Mouse (Mus musculus): ENCODE results near the gene Dpp8. TPM values are rescaled to one million over a fixed set of nuclear protein-coding genes. Genes with fewer than 3 reads are reported as not detected.
A peak's percentile ranks its signal among the peaks of the same experiment; 100 is the strongest.
"Not testable (repeated sequence)": the region's sequence is repeated elsewhere in the genome, so short reads cannot be mapped to it uniquely, and the experiment has no call there.

Gene Dpp8
- total RNA-seq, 2 experiments from 2014 or later, result 102 to 112 TPM

DNA sequence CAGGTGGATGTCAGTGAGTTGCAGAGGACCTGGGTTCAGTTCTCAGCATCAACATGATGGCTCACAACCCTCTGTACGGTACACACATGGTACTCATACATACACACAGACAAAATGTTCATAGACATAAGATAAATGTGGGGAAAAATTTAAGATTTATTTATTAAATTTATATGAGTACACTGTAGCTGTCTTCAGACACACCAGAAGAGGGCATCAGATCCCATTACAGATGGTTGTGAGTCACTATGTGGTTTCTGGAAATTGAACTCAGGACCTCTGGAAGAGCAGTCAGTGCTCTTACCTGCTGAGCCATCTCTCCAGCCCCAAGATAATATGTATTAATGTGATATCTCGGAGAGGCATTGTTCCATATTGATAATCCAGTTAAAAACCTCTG lies 47.9 kb downstream of the Dpp8 start:
- intact Hi-C loops (cut with DNase I; ENCODE audit: low total_unique reads); DNase-seq: not testable (repeated sequence)

DNA sequence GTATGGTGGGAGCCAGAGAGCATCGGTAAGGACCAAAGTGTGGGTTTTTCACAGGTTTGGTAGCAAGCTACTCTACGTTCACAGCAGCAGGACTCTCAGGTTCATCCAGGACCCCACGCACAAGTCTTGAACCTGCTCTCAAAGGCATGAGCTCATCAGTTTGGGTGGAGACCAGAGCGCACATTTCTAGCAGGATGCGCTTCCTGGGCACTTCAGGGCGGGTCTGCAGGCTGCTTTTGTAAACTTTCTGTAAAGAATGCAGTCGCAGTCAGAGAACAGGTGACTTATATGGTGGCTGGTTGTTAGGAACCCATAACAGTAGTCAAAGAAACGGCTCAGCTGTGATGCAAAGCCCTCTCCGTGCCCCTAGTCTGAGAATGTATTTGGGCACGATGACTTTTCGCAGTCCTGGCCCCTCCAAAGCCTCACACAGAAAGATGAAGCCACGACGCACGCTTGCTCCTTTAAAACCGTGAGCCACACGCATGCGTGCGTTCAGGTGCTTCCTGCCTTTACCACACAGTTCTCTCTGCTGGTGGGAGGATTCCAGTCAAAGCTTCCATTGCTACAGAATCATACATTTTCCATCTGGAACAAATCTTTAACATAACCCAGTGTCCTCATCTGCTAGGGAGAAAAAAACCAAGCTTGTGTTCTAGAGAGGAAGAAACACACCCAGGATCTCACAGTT lies 51.0 kb downstream of the Dpp8 start:
- intact Hi-C loops (cut with DNase I; ENCODE audit: low total_unique reads), result no loop called here
- no peak for DNase-seq

DNA sequence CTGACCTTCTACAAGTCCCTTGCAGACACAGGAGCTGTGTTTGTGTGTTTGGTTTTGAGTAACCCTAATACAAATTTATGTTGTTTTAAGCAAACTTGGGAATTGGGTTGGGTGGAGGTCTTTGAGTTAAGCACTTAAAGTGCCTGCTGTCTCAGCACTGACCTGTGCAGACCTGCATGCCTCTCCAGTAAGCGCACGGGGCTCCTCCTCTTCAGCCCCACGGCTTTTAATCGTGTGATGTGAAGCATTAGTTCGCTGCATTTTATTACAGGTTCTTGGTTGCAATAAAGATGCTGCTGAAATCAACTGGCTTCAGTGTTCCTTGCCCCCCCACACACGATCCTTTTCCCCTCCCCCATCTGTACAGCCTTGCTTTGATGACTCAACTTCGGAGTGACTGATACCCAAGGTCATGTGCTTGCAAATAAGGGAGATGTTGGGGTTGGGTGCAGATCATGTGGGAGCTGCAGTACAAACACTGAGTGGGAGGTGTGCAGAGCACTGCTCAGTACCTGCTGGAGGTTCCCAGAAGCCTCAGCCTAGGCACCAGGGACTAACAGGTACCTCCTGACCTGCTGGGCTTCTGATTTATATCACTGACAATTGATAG lies 52.1 kb downstream of the Dpp8 start:
- intact Hi-C loops (cut with DNase I; ENCODE audit: low total_unique reads), result no loop called here
- DNase-seq, result no peak

DNA sequence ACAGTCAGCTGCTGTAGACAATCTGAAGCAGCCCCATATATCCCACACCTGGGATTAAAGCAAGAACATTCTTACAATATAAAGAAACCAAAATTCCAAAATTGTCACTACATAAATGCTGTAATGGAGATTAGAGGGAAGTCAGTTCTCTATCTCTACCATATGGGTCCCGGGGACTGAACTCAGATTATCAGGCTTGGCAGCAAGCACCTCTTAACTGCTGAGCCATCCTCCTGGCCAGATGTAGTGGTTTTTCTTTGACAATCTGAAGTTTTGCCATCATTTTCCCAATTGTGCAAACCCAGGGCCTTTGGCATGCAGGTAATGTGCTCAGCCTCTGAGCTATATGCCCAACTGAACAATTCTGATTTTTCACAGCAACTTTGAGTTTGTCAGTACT lies 53.1 kb downstream of the Dpp8 start:
- intact Hi-C loops (cut with DNase I; ENCODE audit: low total_unique reads), result no loop called here

DNA sequence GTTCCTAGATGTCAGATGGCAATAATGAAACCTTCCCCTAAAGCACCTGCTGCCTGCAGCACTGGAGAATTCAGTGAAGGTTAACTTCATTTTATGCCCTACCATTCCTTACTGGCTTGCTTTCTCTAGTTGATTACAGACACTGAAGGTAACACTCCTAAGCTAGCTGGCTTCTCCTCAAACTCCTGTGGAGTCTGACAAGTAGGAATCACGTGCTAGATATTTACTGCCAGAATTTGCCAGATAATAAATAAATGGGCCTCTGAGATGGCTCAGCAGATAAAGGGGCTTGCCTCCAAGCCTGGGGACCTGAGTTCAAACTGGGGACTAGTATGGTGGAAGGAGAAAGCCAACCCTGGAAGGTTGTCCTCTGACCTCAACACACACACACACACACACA lies 54.6 kb downstream of the Dpp8 start:
- DNase-seq, result no peak
- intact Hi-C loops (cut with DNase I; ENCODE audit: low total_unique reads), result no loop called here

More for the DNA sequence above, 53.1 kb downstream of the Dpp8 start:
- DNase-seq, result no peak

DNA sequence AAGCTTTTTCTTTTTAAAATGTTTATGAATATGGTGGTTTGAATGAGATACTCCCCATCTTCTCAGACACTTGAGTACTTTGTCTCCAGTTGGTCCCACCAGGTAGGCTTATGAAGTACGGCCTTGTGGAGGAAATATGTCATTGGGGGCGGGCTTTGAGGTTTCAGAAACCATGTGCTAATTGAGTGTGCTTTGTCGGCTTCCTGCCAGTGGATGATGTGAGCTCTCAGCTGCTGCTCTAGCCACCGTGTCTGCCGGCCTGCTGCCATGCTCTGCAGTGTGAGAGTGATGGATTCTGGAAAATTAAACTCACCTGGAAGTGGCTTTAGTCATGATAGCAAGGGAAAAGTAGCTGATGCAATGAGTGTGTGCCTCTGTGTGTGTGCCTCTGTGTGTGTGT lies 55.3 kb downstream of the Dpp8 start:
- DNase-seq, result peak; percentile 48
- intact Hi-C loops (cut with DNase I; ENCODE audit: low total_unique reads), result no loop called here

DNA sequence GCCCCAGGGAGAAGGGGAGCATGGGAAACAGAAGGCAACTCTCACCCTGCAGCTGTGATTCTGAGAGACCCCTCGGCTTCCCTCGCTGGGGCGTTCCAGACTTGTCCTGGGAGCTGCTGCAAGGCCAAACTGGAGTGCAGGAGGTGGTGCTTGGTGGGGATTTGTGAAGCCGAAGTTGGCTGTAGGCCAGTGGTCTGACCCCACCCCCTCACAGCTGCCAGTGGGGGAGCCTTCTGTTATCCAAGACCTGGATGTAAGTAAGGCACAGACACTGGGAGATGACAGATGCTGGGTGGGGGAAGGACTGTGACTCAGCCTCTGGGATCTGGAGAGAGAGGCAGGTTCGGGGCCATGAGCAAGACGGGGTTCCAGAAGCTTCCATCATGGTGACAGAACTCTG lies 62.0 kb downstream of the Dpp8 start:
- intact Hi-C loops (cut with DNase I; ENCODE audit: low total_unique reads), result no loop called here

DNA sequence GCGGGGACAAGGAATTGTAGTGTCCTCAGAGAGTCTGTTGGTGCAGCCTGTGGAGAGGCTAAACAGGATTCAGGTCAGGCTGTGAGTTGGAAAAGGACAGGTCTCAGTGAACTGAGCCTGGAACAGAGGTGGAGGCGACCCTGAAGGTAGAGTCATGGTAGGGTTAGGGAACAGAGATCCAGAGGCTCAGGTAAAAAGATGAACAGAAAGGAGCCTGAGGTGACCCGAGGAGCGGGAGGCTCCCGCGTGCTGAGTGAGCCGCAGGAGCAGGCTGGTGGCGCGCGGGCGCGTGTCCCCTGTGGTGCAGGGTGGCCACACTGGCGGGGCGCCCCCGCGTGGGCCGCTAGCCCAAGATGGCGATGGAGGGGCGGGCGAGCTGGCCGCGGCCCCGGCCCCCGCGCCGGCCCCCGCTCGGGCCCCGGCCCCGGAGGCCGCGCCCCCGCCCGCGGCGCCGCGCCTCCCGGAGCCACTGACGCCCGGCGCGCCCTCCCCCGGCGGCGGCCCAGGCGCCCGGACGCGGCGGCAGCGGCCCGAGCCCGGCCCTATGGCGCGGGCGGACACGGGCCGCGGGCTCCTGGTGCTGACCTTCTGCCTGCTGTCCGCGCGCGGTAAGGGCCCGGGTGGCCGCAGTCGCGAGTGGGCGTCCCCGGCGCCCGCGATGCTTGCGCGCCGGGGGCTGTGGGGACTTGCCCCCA lies 68.9 kb downstream of the Dpp8 start, which contains the start of gene Igdcc4:
Gene Igdcc4, plus strand, starts transcription at position 496 of the 695 bp plus-strand sequence.
- intact Hi-C loops (cut with DNase I; ENCODE audit: low total_unique reads), result no loop called here
- peak; percentile 50 for DNase-seq

More for the DNA sequence above, 62.0 kb downstream of the Dpp8 start:
- peak; percentile 89 for DNase-seq

DNA sequence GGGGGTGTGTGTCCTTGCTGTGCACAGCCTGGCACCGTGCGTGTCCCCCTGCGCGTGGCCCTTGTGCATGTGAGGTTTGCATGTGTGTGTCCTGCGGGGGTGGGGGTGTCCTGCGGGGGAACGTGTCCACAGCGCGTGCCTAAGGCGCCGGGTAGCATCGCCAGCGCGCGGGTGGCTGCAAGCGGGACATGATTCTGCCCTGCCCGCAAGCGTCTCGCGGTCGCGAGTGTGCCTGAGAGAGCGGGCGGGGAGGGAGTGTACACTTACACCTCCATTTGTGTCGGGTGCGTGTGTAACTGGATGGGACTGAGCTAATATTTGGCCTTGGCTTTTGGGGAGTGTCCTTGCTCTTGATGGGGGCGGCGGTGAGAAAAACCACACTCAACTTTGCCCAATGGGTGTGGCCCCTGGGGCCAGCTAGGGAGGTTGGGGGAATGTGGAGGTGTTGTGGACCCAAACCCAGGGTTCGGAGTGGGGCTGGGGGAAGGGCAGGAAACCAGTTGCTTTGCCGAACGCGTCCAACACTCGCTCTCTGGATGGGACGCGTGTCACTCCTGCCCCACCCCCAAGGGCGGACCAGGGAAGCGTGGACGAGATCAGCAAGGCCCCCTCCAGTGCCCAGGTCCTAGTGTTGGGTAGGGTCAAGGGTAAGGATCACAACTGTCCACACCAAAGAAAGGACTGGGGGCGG lies 69.6 kb downstream of the Dpp8 start:
- intact Hi-C loops (cut with DNase I; ENCODE audit: low total_unique reads), result no loop called here
- peak; percentile 80 for DNase-seq

DNA sequence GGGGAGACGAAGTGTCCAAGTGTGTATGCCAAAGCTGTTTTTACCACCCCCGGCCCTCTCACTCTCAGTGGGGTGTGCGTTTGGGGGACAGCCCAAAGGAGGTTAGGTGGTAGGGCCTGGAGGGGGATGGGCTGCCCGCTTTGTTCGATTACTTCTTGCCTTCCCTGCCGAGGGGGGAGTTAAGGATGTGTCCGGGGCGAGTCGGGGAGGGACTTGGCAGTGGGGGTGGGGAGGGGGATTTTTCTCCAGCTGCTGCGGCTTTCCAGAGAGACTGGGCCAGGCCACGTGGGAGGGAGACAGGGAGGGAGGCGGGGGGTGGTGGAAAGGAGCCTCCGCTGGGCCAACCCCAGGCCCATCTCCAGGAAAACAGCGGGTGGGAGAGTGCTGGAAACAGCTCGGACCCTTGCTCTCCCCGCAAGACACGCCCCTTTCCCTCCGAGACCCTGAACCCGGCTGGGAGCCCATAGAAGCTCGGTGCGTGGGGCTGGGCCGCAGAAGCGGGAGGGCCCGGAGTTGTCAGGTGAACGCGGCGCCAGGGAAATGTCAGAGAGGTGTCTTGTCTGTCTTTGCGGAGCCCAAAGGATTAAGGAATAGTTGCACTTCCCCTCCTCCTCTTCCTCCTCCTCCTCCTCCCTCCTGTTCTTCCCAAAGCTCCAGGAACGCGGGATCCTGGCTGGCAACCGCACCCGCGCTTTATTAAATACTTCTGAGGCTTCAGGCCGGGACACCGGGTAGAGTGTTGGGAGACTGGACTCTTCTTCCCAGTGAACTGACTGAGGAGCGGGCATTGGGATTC lies 70.4 kb downstream of the Dpp8 start:
- intact Hi-C loops (cut with DNase I; ENCODE audit: low total_unique reads), result no loop called here
- peak; percentile 64 for DNase-seq

DNA sequence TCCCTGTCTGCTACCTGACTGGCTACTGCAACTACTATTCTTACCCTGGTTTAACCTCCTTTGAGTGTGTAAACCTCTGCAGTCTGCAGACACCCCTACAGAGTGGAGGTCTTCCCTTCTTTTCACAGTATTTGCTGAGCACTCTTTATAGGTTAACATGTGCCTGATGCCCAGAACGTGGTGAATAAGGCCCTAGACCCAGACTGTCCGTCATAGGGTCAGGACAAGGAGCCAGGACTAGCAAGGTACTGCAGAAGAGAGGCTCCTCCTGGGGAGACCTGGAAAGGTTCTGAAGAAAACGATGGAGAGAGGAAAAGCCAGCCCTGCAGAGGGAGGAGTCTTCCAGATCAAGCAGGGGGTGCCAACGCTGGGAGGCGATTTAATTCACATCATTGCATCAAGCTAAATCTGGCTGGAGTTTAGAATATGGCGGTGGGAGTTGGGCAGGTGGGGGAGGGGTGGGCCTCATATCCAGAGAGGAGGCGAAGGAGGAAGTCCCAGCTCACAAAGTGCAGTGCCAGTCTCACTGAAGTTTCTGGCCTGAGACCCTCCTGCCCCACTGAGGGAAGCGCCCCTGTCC lies 71.0 kb downstream of the Dpp8 start:
- no peak for DNase-seq
- intact Hi-C loops (cut with DNase I; ENCODE audit: low total_unique reads), result no loop called here

DNA sequence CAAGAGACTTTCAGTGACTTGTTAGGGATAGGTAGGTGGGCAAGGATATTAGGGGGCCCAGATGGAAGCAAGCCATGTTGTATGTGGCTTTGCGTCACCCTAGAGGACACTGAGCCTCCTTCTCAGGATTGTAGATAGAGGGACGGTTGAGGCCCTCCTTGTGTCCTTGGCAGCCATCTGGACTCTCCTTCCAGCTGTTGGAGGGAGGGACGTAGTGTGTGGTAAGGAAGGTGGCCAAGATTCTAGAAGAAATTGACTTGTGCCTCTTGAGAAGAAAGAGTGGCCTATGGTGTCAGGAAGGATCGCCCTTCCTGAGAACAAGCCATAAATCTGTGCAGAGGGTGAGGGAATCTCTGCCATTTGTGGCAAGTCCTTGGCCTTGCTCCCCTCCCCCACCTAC lies 74.6 kb downstream of the Dpp8 start:
- intact Hi-C loops (cut with DNase I; ENCODE audit: low total_unique reads), result no loop called here
- DNase-seq, result no peak

DNA sequence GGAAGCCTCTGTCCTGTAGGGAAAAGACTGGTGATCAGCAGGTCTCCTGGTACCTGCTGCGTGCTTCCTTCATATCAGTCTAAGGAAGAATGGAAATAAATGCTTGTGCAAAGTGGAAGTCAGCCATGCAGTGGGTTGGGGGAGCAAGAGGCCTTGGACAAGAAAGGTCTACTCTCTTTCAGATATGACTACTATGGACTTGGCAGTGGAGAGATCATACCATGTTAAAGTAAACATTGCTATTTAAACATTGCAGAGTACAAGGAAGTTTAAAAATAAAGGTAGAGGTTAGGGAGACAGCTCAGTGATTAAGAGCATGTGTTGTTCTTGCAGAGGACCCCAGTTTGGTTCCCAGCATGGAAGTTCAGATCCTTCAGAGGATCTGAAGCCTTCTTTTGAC lies 75.7 kb downstream of the Dpp8 start:
- no peak for DNase-seq
- intact Hi-C loops (cut with DNase I; ENCODE audit: low total_unique reads), result no loop called here

DNA sequence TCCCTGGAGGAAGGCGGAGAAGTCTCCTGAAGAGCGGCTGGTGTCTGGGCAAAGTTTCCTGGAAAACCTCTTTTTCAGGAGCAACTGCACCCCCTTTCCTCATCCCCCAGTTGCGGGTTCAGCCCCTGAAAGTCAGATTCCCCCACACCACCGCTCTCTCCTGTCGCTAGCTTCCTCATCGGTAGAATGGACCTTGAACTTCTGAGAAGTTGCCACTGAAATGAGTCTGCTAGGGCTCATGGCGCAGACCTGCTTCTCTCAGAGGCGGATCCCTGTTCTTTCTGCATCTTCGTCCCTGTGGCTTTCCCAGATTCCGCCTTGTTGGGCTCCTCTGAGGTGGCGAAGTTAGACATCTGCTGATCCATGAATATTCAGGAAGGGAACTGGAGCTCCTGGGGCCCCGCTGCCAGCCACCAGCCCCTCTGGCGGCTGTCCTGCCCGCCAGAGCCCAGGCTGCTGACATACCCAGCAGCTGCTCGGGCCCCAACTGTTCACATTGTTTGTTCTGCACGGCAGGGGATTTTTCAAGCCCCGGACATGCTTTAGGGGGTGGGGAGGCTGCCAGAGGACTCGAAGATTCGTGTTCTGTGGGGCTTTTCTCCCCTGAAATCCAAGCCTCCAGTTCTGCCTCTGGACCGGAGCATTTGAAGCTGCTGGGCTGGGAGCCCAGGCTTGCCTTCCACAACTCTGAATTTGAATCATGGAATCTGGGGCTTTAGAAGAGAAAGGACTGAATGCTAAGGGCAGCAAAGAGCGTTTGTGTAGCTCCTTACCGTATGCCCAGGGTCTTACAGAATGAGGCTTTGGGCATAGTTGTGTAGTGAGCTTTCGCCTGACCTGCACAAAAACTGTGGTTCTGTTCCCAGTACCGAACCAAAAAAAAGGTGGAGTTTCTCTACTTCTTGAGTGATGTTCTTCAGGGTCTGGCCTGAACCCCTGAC lies 77.2 kb downstream of the Dpp8 start:
- intact Hi-C loops (cut with DNase I; ENCODE audit: low total_unique reads), result no loop called here
- peak; percentile 67 for DNase-seq

DNA sequence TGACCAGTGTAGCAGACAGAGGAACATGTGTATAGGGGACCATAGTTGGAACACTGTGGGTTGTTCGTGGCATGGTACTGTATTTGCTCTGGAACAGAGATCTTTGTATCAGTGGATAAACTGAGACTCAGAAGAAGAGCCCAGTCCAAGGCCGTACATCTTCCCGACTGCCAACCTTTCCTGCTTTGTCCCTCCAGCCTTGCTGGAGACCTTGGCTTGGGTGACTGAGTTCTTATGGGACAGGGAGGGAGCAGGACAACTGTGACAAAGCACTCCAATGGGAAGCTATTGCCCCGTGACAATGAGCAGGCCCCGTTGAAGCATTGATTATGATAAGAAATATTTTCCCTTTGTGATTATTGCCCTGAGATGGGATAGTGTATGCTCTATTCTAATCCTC lies 79.5 kb downstream of the Dpp8 start:
- intact Hi-C loops (cut with DNase I; ENCODE audit: low total_unique reads), result no loop called here
- no peak for DNase-seq

DNA sequence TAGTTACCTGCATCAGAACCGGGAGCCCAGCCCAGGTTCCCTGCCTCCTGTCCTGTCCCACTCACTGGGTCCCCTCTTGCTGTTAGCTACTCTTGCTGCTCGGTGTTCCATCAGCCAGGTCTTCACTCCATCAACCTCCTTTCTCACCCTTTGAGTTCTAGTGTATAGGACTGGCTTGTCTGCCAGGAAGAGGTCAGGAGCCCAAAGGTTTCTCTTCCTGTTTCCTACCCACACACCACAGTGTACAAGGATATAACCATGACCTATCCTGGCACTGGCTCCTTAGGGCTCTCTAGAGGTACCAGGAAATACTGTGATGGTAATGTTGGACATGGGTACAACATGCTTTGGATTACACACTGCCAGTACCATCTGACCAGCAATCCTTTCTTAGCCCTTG lies 81.5 kb downstream of the Dpp8 start:
- no peak for DNase-seq
- intact Hi-C loops (cut with DNase I; ENCODE audit: low total_unique reads), result no loop called here

DNA sequence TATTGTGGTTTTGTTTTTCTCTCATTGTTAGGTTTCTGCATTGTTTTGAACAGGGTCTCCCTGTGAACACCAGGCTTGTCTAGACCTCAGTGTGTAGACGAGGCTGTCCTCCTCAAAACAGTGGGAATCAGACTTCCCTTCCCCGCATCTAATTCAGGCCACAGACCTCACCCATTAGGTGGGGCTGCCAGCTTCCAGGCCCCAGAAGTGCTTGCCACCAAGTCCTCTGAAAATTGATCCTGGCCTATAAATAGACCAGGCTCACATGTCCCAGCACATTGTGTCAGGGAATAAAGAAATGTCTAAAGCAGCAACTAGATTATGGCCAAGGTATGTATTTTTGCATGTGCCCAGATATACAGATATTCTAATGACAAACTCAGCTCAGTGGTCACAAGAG lies 83.7 kb downstream of the Dpp8 start:
- intact Hi-C loops (cut with DNase I; ENCODE audit: low total_unique reads), result no loop called here
- DNase-seq, result no peak

DNA sequence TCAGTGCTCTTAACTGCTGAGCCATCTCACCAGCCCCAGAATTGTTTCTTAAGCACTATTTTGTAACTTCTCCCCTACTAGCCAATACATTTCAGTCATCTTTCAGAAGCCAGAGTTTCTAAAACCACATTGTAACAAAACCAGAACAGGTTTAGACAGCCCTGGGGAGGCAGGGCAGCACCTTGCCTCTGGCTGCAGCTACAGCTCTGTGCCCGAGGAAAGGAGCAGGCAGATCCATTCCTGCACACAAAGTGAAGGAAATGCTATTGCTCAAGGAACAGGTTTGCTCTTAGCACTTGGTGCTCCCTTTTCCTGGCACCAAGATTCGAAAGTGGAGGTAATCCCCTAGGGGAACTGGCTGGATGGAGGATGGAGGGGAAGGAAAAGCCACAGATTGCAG lies 85.3 kb downstream of the Dpp8 start:
- intact Hi-C loops (cut with DNase I; ENCODE audit: low total_unique reads), result no loop called here

More for the DNA sequence above, 85.3 kb downstream of the Dpp8 start:
- DNase-seq, result no peak
